Mouse (Mus musculus) testis, adult 2 months (tissue): Measurements from ENCODE around the gene Slc44a3. TPM values are rescaled to one million over a fixed set of nuclear protein-coding genes. Genes with fewer than 3 reads are reported as not detected.

Experiments used
- H3K27ac ChIP-seq: fragments of 200-500 bp; 2 replicates; pipeline ENCODE4 v1.5.1; 2012; ENCODE audit warnings: low read depth, low read length; ENCODE audit not compliant: control insufficient read depth, insufficient read depth
- H3K27me3 ChIP-seq: fragments of 200-500 bp; 2 replicates; pipeline ENCODE4 v1.6.1; 2012; ENCODE audit warnings: mild to moderate bottlenecking, low read length, moderate library complexity; ENCODE audit not compliant: control insufficient read depth, insufficient read depth
- H3K36me3 ChIP-seq: fragments of 200-500 bp; 2 replicates; pipeline ENCODE4 v1.6.1; 2012; ENCODE audit warnings: mild to moderate bottlenecking, low read length; ENCODE audit not compliant: control insufficient read depth, insufficient read depth
- H3K4me1 ChIP-seq: fragments of 200-500 bp; 2 replicates; pipeline ENCODE4 v1.6.1; 2012; ENCODE audit warnings: low read length; ENCODE audit not compliant: control insufficient read depth, insufficient read depth
- H3K4me3 ChIP-seq: fragments of 200-500 bp; 2 replicates; pipeline ENCODE4 v1.5.1; 2012; ENCODE audit warnings: low read depth, mild to moderate bottlenecking, low read length, moderate library complexity, mixed read lengths; ENCODE audit not compliant: control insufficient read depth
- CTCF ChIP-seq: fragments of 200-500 bp; IDR thresholded peaks from 2 replicates; pipeline ENCODE4 v1.5.1; 2012; ENCODE audit warnings: low read depth, mild to moderate bottlenecking, inconsistent platforms, low read length, moderate library complexity; ENCODE audit not compliant: control insufficient read depth, insufficient read depth, insufficient replicate concordance
- POLR2A ChIP-seq: fragments of 200-500 bp; IDR thresholded peaks from 2 replicates; pipeline ENCODE4 v1.6.1; 2012; ENCODE audit warnings: low read depth, mild to moderate bottlenecking, inconsistent platforms, low read length, moderate library complexity; ENCODE audit not compliant: control insufficient read depth
- polyA plus RNA-seq: library from polyadenylated mRNA; depleted of rRNA; stranded (reverse); fragments of >200 nt; gene quantifications from 2 replicates; pipeline ENCODE4 v1.2.3, GENCODE M21; 2012

The Slc44a3 gene
- polyA plus RNA-seq, 1 experiment, result 1.4 TPM

DNA sequence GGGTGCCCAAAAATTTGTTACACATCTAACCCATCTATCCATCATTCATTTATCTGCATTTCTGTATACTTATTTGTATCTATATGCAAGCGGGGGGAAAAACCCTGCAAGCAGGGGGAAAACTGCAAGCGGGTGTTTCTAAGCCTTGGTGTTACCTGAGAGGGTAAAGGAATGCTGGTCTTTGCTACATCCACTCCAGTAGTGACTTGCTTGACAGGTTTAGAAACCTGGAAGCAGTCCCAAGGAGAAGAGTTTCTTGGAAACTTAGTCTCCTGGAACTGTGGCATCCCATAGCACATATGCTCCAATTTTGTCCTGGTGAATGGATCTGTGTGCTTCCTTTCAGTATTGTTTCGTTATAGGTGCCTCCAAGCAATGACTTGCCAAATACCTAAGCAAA, 5.8 kb upstream of the Slc44a3 start:
- Histone ChIP-seq H3K27me3 (no peaks in the 10 kb centered on the region), H3K4me3 (no peak overlapping the region), H3K36me3 (no peaks in the 10 kb centered on the region), H3K27ac (no peak overlapping the region), H3K4me1 (no peaks in the 10 kb centered on the region)
- TF ChIP-seq POLR2A (no peak), CTCF (no peak)

DNA sequence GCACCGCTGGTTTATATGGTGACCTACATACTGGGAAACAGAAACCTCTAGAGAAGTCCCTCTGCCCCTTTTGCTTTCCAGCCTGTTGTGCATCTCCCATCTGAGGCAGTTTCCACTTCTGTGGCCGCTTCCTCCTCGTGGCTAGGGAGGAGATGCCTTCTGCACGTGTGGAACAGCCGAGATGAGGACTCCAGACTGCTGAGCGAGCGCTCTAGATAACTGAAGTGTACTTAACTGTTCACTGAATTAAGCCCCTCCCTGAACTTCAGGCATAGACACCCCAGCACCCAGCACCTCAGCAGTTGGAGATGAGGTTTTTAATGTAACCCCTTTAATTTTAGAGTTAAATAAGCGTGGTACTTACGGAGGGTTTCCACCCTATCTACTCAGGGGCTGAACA, 4.6 kb upstream of the Slc44a3 start:
- TF ChIP-seq CTCF (no peak), POLR2A (no peak)
- H3K4me1 ChIP-seq, result peaks cover 5% of the 10 kb centered on the region
- no peak overlapping the region for H3K4me3 ChIP-seq
- H3K27ac ChIP-seq, result no peak overlapping the region
- no peaks in the 10 kb centered on the region for H3K27me3 ChIP-seq
- no peaks in the 10 kb centered on the region for H3K36me3 ChIP-seq

DNA sequence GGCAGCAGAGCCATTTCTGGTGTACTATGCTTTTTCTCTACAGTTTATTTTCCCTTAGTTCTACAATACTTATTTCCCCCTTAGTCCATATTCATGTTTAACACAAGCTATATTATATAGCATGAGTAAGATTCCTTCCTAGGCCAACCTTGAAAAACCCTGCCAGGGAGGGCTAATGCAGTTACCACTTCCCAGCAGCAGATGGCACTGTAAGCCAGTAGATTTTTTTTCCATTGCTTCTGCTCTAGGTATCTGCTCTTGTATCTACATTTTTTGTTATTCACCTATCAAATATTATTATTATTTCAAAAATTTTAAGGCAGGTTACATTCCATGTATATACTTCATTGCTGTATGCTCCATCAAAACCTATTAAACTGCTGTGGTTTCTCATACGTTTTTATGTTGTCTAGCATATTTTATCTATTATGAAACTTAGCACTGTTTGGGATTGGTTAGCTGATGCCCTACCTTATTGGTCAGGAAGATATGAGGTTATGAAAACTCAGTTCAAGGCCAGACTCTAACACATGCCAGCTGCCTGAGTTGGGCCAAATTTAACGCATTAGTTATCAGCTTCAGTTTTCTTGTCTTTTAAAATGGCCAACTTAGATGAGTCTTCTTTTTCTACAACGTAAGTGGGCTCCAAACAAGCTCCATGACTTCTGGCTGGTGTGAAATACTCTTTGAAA, 3.8 kb upstream of the Slc44a3 start:
- Histone ChIP-seq H3K4me1 (peaks cover 5% of the 10 kb centered on the region), H3K36me3 (no peaks in the 10 kb centered on the region), H3K27ac (no peak overlapping the region), H3K4me3 (no peak overlapping the region), H3K27me3 (no peaks in the 10 kb centered on the region)
- TF ChIP-seq CTCF (peak; percentile 32; the same call in 1 of the 2 replicates), POLR2A (no peak)

DNA sequence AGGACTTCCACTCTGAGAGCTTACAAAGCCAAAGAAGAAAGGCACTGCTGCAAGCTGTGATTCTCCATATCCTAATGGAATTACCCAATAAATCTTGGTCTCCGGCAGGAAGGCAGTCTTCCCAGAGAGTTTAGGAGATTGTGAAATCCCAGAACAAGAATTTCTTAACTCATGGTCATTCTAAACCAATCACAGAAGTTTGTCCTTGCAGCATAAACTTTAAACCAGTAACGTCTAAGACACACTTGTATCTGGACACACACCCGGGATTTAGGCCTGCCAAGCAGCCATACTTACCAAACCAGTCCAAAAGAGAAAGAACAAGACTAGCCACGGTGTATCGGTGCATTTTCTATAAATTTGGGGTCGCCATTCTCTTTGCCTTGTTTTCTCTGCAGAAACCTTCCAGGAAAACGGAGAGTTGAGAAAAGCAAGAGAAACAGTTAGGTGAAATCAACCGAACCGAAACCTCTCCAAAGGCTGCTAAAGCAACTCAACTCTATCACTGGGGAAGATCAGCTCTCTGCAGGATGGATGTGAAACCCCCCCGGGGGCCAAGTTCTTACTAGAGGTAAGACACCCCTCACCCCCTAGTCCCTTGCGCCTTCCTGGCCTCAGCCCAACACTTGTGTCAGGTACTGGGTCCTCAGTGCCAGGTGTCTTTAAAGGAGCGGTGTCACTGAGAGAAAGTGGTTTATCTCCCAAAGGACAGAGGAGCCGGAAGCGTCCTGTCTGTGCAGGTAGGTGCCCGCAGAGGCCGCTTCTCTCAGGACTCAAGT, 645 bp downstream of the Slc44a3 start:
- peak overlapping the region; percentile 56 for H3K4me3 ChIP-seq
- H3K27me3 ChIP-seq, result no peaks in the 10 kb centered on the region
- peaks cover 5% of the 10 kb centered on the region for H3K4me1 ChIP-seq
- TF ChIP-seq CTCF (no peak), POLR2A (no peak)
- no peak overlapping the region; the same call in 1 of the 2 replicates for H3K27ac ChIP-seq
- no peaks in the 10 kb centered on the region for H3K36me3 ChIP-seq

DNA sequence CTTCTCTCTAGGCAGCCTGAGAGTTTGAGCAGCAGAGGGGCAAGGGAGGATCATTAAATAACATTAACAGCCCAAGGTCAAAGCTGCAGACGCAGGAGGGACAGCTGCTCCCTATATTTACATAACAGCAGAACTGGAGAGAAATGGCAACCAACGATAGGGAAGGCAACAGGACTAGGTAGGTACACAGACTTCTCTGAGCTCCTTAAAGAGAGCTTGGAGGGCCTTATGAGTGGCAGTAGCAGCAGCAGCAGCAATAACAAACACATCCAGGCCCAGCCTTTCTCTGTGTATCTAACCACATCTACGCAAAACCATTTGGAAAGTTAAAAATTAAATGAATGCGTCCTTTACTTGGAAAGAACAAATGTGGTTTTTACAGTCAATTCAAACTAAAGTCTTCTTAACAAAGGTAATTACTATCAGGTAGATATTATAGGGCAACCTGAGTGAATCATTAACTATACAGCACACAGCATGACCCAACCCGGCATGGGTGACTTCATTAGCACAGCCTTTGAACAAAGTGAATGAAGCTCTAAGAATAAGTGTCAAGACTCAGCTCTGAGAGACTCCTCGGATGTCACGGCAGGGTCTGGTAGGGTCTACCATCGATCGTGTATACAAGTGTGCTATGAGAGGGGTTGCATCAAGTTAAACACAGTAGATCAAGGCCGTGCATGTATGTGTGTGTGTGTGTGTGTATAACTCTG, 1.5 kb downstream of the Slc44a3 start:
- Histone ChIP-seq H3K36me3 (no peaks in the 10 kb centered on the region), H3K27me3 (no peaks in the 10 kb centered on the region), H3K27ac (no peak overlapping the region), H3K4me3 (no peak overlapping the region), H3K4me1 (peaks cover 5% of the 10 kb centered on the region)
- TF ChIP-seq CTCF (no peak), POLR2A (no peak)

DNA sequence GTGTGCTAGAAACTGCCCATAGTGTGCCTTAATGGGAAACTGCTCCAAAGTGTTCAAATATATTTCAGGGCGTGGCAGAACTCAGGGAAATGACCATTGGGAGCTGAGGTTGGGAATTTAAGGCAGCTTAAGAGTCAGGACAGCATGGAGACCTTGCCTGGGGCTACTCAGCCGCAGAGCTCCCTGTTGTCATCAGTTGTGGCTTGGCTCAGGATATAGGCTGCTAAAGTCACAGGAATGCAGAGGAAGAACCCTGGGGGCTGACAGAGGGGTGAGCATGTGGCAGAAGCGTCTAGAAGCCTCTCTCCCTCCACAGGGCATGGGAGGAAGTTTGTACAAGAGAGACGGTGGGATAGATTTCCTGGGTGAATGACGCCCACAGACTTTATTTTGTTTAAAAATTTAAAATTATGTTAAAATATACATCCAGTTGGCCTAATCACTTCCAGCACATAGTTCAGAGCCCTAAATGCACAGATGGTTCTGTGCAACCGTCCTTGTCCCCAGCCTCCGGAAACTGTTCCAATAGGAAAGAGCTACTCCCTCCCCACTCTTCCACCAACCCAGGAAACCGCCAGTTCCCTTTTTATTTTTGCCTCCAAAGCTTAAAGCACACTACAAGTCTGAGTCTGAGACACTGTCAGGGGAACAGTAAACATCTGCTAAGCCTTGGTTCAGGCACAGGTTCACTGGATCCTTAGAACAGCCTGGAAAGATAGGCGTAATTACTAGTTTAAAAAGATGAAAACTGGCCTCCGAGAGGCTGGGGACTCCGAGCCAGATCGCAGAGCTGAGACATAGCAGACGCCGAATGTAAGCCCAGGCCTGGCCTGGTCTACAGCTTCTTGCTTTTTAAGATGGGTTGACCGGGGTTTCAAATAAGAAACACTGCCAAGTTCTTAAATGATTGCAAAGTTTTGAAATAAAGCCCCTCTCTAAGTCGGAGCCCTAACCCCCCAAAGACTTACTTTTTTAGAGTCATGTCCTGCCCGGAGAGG, 5.8 kb downstream of the Slc44a3 start:
- no peaks in the 10 kb centered on the region for H3K4me1 ChIP-seq
- no peaks in the 10 kb centered on the region for H3K36me3 ChIP-seq
- TF ChIP-seq POLR2A, result no peak
- no peak for TF ChIP-seq CTCF
- no peaks in the 10 kb centered on the region for H3K27me3 ChIP-seq
- no peak overlapping the region for H3K4me3 ChIP-seq
- H3K27ac ChIP-seq, result no peak overlapping the region
